Mouse (Mus musculus) kidney, adult 18-20 months (tissue): Measurements from ENCODE around the gene Ptbp1.

Experiments used
- DNase-seq: peaks from one replicate; pipeline ENCODE4 v3.0.0; 2021

Ptbp1 gene

DNA sequence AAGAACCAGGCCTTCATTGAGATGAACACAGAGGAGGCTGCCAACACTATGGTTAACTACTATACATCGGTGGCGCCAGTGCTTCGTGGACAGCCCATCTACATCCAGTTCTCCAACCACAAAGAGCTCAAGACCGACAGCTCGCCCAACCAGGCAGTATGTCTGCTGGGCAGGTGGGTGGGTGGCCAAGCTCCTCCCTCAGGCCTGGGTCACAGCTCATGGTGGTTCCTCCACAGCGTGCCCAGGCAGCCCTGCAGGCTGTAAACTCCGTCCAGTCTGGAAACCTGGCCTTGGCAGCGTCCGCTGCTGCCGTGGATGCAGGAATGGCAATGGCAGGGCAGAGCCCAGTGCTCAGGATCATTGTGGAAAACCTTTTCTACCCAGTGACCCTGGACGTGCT, 4.9 kb downstream of the Ptbp1 start:
- DNase-seq = no peak

DNA sequence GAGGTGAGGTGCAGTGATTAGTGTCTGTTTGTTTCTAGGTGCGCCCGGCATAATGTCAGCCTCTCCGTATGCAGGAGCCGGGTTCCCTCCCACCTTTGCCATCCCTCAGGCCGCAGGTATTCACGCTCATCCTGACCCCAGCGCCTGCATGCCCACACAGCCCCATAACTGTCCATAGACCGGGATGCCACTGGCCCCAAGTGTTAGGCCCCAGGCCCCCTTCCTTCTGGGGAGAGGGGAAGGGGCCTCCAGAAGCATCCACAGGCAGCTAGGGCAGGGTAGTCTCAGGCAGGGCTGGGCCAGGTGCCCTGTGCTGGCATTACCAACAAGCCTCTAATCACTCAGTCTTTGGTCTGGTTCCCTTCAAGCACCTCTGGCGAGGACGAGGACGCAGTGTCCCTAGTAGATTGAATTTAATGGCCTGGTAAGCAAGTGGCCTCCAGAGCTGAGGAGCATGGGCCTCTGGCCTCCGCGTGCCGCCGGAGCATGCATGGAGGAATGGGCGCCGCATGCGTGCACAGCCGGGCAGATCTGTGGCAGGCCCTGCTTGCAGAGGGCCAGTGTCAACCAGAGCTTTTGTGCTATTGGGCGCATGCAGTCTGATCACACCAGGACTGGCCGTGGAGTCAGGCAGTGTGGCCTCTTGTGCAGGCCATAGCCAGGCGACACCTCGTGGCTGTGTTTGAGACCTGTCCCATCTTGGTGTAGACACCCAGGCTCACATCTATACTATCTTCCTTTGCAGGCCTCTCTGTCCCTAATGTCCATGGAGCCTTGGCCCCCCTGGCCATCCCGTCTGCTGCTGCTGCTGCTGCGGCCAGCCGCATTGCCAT, 6.1 kb downstream of the Ptbp1 start:
- no peak for DNase-seq

DNA sequence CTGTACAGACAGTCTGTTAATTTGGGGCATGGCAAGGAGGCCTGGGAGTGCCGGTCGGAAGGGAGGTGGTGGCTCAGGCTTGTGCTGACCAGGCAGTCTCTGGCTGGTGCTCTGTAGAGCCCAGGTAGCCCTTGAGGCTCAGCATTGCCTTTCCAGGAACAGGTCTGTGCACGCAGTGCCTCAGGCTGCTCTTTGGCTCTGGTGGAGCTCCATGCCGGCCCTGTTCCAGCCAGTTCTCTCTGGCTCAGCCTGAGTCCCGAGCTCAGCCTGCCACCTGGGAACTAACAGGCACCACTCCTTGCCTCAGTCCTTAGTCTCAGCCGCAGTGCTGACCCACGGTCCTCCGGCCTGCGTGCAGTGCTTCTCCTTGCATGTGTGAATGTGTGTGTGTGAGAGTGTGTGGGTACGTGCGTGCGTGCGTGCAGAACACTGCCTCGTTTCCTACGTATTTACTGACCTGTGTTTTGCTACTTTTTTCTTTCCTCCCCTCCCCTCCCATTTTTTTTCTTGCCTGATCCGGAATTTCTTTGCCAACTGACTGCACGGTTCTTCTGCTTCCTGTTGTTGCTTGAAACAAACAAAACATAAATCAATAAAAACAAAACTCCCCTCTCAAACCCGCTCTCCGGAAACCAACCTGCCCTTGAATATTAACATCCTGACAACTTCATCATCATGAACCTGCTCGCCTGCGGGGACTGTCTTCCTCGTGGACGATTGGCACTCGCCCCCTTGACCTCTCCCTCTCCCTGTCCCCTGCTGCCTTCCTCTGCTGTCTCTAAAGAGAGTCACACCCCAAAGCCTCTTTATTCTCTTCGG, 7.2 kb downstream of the Ptbp1 start:
- peak; percentile 78 for DNase-seq

DNA sequence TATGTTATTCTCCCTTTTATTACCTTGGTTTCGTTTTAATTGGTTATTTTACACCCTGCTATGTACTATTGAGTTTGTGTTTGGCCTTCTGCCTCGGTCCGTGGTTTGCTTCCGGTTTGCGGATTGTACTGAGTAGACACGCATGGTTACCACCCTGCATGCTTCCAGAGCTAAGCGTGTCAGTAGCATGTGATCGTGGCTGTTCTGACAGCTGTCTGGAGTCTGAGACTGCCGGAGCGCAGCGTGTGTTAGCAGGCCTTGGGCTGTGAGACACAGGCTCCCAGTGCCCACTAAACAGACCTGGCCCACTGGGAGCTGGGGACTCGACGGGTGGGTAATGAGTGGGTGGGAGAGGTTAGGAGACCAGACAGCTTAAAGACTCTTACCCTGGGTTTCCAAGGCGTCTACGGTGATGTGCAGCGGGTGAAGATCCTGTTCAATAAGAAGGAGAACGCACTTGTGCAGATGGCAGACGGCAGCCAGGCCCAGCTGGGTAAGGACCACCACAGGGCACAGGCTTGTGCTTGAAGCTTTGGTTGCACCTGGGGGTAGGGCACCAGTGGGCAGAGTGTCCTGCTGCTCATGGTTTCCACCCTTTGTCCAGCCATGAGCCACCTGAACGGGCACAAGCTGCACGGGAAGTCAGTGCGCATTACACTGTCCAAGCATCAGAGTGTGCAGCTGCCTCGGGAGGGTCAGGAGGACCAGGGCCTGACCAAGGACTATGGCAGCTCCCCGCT, 8.0 kb downstream of the Ptbp1 start:
- no peak for DNase-seq

DNA sequence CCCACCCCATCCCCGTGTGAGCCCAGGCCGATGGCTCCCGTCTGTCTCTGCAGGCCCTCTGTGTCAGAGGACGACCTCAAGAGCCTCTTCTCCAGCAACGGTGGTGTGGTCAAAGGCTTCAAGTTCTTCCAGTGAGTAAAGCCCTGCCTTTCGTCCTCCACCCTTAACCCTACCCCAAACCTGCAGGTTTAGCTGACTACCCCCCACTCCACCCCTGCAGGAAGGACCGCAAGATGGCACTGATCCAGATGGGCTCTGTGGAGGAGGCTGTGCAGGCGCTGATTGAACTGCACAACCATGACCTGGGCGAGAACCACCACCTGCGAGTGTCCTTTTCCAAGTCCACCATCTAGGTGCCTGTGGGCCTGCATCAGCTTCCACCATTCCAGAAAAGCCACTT, 8.7 kb downstream of the Ptbp1 start:
- DNase-seq = no peak

DNA sequence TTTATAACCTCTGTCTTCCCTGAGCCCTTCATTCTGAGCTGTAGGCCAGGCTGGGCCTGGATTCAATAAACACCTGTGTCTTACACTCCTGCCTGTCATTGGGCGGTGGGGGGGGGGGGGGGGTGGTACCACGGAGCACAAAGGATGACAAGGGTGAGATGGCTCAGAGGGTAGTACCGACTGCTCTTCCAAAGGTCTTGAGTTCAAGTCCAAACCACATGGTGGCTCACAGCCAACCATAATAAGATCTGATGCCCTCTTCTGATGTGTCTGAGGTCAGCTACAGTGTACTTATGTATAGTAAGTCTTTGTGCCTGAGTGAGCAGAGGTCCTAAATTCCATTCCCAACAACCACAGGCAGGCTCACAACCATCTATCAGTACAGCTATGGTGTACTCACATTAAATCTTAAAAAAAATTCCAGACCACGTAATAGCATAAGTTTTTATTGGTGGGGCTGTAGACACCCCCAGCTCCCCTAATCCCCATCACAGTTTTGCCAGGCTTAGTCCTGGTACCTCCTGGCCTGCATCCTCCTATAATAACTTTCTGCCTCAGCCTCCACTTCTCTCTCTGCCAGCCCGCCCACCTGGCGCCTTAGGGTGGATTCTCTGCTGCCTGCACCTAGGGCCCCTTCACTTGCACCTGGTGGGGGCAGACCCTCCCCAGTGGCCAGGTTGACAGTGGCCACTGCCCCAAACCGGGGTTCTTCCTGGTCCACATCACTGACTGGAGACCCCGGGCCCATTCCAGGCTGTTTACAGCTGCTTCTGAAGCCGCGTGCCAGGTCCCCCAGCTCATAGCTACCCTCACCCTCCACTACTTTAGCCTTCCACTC, 10.3 kb downstream of the Ptbp1 start:
- DNase-seq = no peak

DNA sequence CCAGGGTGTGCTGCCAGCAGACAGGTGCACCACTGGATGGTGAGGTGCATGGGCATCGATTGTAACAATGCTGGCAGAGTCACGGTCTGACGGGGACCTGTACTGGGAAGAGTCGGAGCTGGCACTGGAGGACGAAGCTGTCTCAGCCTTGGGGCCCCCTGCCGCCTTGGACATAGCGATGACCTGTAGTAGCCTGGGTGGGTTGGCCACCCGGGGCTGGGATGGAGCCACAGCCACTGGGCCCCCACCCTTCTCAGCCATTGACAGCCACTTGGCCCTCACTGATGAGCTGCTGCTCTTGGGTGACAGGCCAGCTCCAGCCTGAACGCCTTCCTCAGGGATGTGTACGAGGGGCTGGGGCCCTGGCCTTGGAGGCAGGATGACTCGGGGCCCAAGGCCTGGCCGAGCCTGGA, 11.0 kb downstream of the Ptbp1 start:
- no peak for DNase-seq

DNA sequence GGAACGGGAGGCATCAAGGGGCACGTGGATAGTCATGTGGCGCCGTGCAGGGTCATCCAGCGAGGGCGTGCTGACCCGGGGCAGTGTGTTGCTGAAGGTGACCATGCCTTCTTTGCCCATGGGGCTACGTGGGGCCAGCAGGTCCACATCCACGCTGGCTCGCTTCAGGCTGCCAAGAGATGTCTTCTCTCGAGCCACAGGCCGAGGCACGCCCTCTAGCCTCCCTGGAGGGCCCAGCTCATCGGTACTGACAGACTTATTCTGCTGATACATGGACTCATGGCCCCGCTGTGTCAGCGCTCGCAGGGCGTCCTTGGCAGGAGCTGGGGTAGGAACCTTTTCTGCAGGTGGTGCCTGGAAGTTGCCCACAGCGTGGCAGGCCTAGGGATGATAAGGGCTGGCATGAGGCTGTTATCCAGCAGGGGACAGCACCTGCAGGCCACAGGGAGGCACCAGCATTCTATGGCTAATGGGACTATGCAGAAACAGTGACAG, 11.6 kb downstream of the Ptbp1 start:
- peak; percentile 72 for DNase-seq

DNA sequence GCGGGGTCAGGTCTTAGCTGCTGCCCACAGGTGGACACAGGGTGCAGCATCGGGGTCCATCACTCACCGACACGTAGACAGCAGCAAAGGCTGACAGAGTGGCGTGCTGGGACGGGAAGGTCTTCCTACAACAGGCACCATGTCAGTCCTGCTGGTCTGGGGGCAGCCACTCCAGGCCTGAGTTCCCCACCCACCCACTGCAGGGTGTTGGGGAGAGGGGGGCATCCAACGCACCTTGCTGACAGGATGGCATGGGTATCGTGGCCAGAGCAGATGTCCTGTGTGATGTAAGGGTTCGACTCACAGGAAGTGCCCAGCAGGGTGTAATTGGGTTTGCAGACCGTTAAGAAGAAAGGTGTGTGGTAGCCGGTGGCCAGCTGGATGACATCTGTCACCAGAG, 12.4 kb downstream of the Ptbp1 start:
- DNase-seq = no peak

DNA sequence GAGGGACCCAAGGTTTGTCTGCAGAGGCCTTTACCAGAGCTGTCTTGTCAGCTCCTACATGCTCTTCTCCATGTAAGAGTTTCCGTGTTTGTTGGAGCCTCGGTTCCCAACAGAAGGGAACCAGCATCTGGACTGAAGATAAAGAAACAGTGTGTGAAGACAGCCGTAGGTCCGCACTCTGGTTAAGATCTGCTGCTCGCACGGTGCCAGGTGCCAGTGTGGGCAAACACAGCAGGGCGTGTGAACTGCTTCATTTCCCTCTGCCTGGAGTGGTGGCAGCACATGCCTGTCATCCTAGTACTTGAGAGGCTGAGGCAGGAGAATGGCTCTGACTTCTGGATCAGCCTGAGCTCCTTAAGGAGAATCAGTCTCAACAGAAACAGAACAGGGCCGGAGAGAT, 17.6 kb downstream of the Ptbp1 start:
- no peak for DNase-seq

DNA sequence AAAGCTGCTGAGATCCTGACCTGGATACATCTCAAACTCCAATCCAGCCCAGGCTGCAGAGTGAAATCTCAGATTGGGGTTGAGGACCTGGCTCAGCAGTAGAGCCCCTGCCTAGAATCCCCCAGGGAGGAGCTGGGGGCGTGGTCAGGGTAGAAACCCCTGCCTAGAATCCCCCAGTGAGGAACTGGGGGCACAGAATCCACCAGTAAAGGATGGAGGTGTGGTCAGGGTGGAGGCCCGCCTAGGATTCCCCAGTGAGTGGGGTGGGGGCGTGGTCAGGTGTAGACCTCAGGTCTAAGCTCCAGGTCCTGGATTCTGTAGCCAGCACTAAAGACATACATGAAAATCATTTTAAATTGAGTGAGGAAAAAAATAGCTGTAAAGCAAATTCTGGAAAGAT, 18.6 kb downstream of the Ptbp1 start:
- no peak for DNase-seq

DNA sequence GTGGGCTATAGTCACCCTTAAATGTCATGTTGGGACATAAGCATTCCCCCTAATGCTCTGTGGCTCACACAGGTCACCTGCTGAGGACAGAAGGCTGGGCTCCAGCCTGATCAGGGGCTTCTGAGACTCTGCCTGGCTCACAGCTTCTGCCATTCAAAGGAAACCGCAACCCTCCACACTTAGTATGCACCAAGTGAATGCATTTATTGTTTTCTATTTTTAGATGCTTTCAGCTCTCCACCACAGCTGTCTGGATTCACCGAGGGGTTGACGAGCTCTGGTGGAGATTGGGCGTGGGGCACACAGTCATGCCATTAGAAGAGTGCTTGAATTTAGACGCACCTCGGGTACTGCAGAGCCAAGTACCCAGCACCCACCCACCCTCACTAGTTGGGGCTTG, 19.1 kb downstream of the Ptbp1 start:
- DNase-seq = no peak

DNA sequence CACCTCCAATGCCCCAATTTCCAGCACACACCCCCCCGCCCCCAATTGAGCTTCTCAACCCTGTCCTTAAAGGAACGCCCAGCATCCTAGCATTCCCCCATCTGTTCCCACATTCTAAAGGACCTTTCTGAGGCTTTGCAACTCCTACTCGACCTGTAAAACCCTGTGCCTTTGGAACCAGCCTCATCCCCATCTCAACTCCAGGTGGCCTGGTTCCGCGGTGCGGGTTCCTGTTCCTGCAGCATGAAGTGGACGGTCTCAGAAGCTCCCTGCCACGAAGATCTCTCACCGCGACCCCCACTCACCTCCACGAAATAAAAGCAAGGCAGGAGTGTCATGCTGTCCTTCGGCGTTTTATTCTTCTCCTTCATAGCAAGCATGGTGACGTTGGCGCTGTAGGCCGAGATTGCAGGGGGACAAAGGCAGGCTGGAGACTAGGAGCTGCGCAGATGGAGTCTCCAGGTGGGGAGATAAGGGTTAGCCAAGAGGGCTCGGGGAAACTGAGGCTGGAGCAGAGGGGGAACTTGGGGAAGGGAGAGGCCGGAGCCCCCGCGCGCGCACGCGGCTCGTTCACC, 19.6 kb downstream of the Ptbp1 start:
- no peak for DNase-seq

DNA sequence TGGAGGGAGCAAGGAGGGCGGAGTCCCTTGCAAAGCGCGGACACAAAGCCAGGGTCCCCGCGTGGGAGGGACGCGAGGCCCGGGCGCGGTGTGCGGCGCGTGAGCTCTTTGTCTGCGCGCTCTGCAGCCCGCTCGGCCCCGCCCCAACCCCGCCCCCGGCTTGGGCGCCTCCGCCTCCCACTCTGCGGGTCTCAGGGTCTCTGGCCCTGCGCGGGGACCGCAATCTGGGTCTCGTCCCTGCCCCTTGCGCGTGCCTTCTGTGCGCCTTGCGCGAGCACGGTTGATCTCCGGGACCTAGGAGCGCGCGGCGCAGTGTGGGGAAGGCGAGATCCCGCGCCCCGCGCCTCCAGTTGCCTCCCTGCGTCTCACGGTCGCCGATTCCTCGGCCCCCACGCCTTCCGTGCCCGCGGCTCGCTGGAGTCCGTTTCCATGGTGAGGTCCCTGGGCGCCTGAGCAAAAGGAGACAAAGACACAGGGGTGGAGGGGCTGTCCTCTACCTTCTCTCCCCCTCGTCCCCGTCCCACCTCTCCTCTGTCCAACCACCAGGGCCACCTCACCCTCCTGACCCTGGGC, 20.1 kb downstream of the Ptbp1 start, which contains the start of the genes Prtn3 and Plppr3:
Gene Prtn3 (plus strand): TSS at position 187 of the 573 bp plus-strand sequence.
Gene Plppr3 (minus strand): TSS at position 345 of the 573 bp plus-strand sequence.
- DNase-seq = peak; percentile 45

DNA sequence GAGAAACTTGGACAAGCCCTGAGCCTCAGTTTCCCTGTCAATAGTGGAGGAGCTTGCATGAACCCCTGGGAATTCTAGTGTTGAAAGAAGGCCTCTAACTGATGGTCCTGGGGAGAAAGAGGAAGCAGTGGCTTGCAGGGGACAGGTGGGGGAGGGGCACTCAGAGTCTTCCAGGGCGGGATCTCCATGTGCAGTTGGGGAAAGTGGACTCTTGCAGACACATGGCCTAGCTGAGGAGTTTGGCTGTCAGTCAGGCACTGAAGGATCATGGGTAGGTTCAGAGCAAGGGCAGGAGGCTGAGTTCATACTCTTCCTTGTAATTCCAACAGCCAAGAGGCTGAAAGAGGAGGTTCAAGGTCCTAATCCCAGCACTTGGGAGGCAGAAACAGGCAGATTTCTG, 22.9 kb downstream of the Ptbp1 start:
- no peak for DNase-seq

DNA sequence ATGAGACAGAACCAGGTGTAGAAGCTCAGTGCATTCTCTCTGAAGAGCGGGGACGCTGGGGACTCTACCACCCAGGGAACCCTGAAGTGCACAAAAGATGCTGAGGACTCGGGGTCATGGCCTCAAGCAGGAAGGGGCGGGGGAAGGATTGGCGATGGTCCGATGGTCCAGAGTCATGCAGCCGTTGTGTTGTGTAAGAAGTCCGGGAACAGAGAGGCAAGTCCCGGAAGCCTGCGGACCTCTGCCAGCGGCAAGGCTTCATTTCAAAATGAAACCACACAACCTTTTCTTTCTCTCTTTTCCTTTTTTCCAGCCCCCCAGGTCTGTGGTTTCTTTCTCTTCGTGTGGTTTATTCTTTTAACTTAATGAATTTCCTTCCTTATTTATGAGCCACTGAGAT, 23.5 kb downstream of the Ptbp1 start:
- peak; percentile 52 for DNase-seq

DNA sequence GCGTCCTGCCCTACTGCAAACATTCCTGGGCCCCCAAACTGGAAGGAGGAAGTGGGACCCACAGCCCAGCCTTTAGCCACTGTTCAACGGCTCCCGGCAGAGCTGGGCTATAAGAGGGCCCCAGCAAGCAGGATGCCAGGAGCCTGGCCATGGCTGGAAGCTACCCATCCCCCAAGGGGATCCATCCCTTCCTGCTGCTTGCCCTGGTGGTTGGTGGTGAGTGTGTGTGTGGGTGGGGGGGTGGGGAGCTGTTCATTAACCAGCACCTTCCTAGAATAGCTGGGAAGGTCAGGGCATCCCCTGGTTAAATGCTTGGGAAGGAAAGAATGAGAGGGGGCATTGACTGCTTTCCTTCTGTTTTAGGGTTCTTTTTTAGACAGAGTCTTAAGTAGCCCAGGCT, 25.3 kb downstream of the Ptbp1 start:
- DNase-seq = no peak

DNA sequence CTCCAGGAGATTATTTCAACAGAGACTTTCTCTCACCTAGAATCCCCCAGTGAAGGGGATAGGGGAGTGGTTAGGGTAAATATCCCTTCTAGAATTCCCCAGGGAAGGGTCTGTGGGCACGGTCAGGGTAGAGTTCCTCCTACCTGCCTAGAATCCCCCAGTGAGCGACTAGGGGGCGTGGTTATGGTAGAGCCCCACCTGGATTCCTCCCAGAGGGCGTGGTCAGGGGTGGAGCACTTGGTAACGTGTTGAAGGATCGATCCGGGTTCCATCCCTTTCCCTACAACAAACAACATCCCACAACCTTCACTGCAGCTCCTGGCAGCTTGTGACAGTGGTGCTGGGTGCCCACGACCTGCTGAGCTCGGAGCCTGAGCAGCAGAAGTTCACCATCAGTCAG, 26.5 kb downstream of the Ptbp1 start:
- no peak for DNase-seq

DNA sequence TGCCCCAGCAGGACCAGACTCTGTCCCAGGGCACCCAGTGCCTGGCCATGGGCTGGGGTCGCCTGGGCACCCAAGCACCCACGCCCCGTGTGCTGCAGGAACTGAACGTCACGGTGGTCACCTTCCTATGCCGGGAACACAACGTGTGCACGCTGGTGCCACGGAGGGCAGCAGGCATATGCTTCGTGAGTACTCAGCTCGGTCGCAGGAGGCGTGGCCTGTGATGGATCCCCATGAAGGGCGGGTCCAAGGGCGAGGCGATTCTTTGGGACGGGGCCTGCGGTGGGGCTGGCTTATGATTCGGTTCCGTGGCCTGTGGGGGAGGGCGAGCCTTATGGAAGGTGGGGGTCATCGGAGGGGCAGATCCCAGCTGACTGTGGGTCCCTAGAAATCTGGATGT, 27.8 kb downstream of the Ptbp1 start:
- no peak for DNase-seq

DNA sequence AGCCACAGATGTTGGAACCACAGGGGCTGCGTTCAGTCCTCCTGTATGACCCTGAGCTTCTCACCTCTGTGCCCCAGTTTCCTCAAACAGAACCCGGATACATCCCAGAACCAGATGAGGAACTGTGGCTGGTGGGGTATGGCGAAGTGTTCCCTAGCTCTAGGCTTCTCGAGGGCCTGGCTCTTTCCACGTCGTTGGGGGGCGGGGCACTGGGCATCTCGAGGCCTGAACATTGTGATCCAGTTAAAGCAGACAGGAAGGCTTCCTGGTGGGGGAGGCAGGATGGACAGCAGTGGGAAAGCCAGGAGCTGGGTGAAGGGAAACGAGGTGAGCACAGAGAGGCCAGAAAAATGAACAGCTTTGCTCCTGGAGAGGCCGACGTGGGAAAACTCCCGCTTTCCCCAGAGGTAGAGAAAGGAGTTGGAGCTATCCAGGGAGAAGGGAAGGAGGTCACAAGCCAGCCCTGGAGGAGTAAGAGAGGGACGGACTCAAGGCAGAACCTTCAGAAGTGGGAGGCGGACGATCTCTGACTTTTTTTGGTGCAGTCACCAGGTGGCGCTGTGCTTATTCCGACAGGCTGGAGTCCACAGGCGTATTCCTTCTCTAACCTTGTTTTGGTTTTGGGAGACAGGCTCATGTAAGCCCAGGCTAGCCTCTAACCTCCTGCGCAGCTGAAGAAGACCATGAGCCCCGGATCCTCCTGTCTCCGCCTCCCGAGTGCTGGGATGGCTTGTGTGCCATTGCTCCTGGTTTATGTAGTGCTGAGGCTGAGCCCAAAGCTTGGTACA, 29.3 kb downstream of the Ptbp1 start:
- peak; percentile 89 for DNase-seq

DNA sequence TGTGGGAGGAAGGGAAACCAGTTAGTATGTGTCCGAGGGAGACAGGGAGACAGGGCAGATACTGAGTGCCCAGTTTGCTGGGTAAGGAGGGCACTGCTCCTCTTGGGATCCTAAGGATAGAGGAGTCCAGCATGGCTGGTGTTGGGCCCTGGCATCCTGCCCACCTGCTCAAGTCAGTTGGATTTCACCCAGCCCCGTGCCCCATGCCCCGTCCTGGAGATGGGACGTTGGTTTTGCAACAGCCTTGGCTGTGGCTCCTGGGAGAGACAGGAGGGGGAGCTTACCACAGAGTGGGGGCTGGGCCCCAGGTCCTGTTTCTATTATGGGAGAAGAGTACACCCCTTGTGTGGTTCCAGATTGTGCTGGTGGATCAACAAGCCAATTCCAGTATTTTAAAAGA, 30.2 kb downstream of the Ptbp1 start:
- peak; percentile 85 for DNase-seq
